Mouse (Mus musculus) bone marrow, adult 2 months (tissue): ENCODE results near the gene Olfr314. TPM values are rescaled to one million over a fixed set of nuclear protein-coding genes. Genes with fewer than 3 reads are reported as not detected.
"Not testable (repeated sequence)": the region's sequence is repeated elsewhere in the genome, so short reads cannot be mapped to it uniquely, and the experiment has no call there.

Experiments used
- H3K27ac ChIP-seq: fragments of 200-500 bp; 2 replicates; pipeline ENCODE4 v1.5.1; 2012; ENCODE audit warnings: low read depth, mild to moderate bottlenecking, control low read depth, inconsistent platforms, low read length; ENCODE audit not compliant: control insufficient read depth, poor library complexity, insufficient read depth
- H3K4me1 ChIP-seq: fragments of 200-500 bp; 2 replicates; pipeline ENCODE4 v1.6.1; 2011; ENCODE audit warnings: low read length; ENCODE audit not compliant: control insufficient read depth, insufficient read depth
- H3K4me3 ChIP-seq: fragments of 200-500 bp; replicated peaks from 2 replicates; pipeline ENCODE3; 2011; ENCODE audit warnings: mild to moderate bottlenecking, low read depth, low read length, control low read depth; ENCODE audit not compliant: control insufficient read depth
- CTCF ChIP-seq: fragments of 200-500 bp; IDR thresholded peaks from 2 replicates; pipeline ENCODE4 v1.5.1; 2011; ENCODE audit warnings: low read length, control low read depth; ENCODE audit not compliant: control insufficient read depth, insufficient read depth
- POLR2A ChIP-seq: fragments of 200-500 bp; IDR thresholded peaks from 2 replicates; pipeline ENCODE4 v1.6.1; 2011; ENCODE audit warnings: low read depth, mild to moderate bottlenecking, control low read depth, low read length, borderline replicate concordance; ENCODE audit not compliant: control insufficient read depth
- WGBS: fragments of 180-500 bp; shearing (Covaris S2); methylation state at CpG from one replicate; pipeline ENCODE4 v1.1.7; 2018; 5-methylcytosine and 5-hydroxymethylcytosine counted together
- polyA plus RNA-seq: library from polyadenylated mRNA; stranded (reverse); fragments of >200 nt; gene quantifications from 2 replicates; pipeline ENCODE4 v1.2.4, GENCODE M21; 2011; ENCODE audit warnings: low replicate concordance; ENCODE audit not compliant: missing spikeins, insufficient read depth, insufficient read length

The Olfr314 gene
- polyA plus RNA-seq = not detected in 2 replicates

DNA sequence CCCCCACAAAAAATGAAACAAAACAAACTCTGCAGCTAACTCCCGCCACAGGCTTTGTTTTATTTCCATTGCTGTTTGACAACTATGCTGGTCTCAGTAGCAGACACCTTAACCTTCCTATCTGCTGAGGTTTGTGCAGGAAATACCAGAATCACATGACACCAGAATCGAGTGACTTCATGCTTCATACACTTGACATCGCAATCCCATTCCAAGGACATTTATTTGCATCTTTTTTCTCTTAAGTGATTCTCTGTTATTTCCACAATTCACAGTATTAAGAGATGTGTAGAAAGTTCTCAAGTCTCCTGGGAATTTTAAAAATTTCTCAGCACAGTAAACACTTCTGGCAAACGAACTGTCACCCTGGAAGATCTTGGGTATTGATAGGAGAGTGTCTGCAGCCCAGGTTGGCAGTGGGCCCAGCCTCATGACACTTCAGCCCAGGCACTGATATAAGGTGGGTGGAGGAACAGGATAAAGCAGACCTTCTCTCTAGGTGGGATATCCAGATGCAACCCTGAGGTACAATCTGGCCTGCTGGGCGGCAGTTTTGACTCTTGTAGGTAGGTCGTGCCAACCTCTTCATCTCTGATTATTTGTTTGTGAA lies at the start of gene Olfr314:
Gene Olfr314 (plus strand): TSS at position 473 of the 610 bp plus-strand sequence.
- Histone ChIP-seq H3K27ac (no peak within 1 kb of the TSS), H3K4me3 (no peak within 1 kb of the TSS), H3K4me1 (no peaks in the 10 kb centered on the region)
- no peak for TF ChIP-seq CTCF
- TF ChIP-seq POLR2A = no peak
- WGBS = 51% methylated on average over 6 of the region's 6 CpGs

- TF ChIP-seq POLR2A (no peak), CTCF (no peak)
- H3K4me3 ChIP-seq = no peak overlapping the region
- WGBS = 62% methylated on average over 3 of the region's 3 CpGs
- H3K27ac ChIP-seq = no peak overlapping the region
- no peaks in the 10 kb centered on the region for H3K4me1 ChIP-seq
These were observed 49.4 kb upstream of the Olfr314 start for GRCm38 (mm10) chr11:58733372-58733771.

GRCm38 (mm10) chr11:58738792-58739262 lies 43.9 kb upstream of the Olfr314 start, which contains the start of gene Olfr317:
Gene Olfr317 (minus strand): TSS chr11:58739212.
- H3K4me3 ChIP-seq = no peak within 1 kb of the TSS
- WGBS = 62% methylated on average over 4 of the region's 4 CpGs

GRCm38 (mm10) chr11:58751096-58751495 lies 31.7 kb upstream of the Olfr314 start:
- H3K4me1 ChIP-seq, H3K4me3 ChIP-seq: not testable (repeated sequence)
- 76% methylated on average over 18 of the region's 18 CpGs for WGBS

More at GRCm38 (mm10) chr11:58738792-58739262, 43.9 kb upstream of the Olfr314 start, which contains the start of gene Olfr317:
- TF ChIP-seq POLR2A (no peak), CTCF (no peak)
- H3K27ac ChIP-seq = no peak within 1 kb of the TSS
- H3K4me1 ChIP-seq = no peaks in the 10 kb centered on the region

DNA sequence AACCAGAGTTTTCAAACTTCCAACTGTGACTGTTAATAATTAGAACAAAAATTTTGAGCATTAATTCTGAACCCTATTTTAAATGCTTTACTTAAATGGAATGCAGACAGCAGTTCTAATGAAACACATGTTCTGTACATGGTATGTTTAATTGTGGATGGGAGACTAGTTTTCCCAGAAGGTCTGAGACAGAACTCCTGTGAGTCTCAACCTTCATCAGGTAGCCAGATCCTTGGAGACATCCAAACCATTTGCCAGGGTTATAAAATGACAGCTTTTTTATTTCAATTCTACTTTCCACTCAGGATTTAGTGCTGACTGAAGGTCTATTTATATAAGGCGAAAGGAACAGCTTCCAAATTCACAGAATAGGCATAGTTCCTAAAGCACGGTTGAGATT lies 30.3 kb upstream of the Olfr314 start, which contains the start of gene Olfr316:
Gene Olfr316 (plus strand): TSS at position 301 of the 400 bp plus-strand sequence.
- Histone ChIP-seq H3K4me3 (no peak within 1 kb of the TSS), H3K27ac (no peak within 1 kb of the TSS), H3K4me1 (no peaks in the 10 kb centered on the region)
- TF ChIP-seq POLR2A (no peak), CTCF (no peak)
- 83% methylated on average over 2 of the region's 2 CpGs for WGBS

More at GRCm38 (mm10) chr11:58751096-58751495, 31.7 kb upstream of the Olfr314 start:
- H3K27ac ChIP-seq = not testable (repeated sequence)

DNA sequence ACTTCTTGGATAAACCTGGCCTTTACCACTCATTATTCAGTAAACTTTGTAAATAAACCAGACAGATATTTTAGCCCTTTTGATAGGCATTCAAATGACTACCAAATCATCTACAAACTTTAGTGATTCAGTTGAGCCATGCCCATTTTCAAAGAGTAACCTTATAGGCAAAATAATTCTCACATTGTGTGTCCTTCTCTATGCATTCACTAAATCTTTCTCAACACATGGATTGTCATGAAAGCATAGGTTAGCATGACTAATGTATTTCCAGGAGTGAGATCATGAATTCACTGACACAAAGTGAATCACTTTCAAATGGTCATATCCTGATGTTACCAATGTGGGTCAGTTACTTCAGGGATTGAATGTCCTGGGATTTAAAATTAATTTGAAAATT lies 9.9 kb upstream of the Olfr314 start, which contains the start of gene Olfr315:
Gene Olfr315 (plus strand): TSS at position 301 of the 400 bp plus-strand sequence.
- Histone ChIP-seq H3K4me3 (no peak within 1 kb of the TSS), H3K27ac (no peak within 1 kb of the TSS), H3K4me1 (no peaks in the 10 kb centered on the region)
- TF ChIP-seq POLR2A (no peak), CTCF (no peak)

DNA sequence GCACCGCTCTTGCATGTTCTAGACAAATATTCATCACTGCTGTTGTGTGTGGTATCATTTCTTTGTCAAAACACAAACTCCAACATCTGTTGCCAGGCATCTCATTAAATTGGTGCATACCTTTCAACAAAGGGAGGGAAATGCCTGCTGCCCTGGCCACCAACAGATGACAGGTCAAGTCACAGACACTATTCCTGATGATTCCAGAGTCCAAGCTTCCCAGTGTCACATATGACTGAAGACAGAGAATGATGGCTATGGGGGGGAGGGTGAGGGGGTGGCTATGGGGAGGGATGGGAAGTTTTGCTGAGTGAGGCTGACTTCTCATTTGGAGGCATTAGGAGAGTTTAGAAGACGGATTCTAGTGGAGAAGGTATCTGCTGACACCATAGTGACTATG lies 1.4 kb downstream of the Olfr314 start:
- 78% methylated on average over 2 of the region's 2 CpGs for WGBS
- no peaks in the 10 kb centered on the region; the same call in 1 of the 2 replicates for H3K4me1 ChIP-seq
- H3K27ac ChIP-seq = no peak overlapping the region
- TF ChIP-seq POLR2A (no peak), CTCF (no peak)
- H3K4me3 ChIP-seq = no peak overlapping the region

DNA sequence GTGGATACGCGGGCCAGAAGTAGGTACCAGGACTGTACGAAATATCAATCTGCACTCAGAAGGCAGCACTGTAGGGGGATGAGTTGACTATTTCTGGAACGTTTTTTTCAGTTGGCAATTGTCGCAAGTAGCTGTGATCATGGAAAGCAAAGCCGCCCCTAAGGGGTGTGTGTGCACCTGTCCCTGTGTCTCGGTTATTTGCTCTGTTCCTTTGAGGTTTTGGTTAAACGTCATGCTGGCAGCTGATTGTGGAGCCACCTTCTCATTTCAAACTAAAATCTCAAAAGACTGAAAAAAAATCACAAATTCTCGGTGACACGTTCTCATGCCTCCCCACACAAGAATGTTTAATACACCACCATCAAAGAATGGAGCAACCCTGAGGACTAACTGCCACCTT lies 4.9 kb downstream of the Olfr314 start:
- H3K4me3 ChIP-seq = no peak overlapping the region
- no peak overlapping the region for H3K27ac ChIP-seq
- TF ChIP-seq CTCF = no peak
- no peak for TF ChIP-seq POLR2A
- H3K4me1 ChIP-seq = no peaks in the 10 kb centered on the region; the same call in 1 of the 2 replicates
- WGBS = 75% methylated on average over 10 of the region's 10 CpGs
